Mouse (Mus musculus) G1E (cell line): Measurements from ENCODE around the gene Sfxn5.

Source experiments
- CTCF ChIP-seq: IDR thresholded peaks from 2 replicates; pipeline ENCODE4 v1.5.1; 2012; ENCODE audit warnings: low read depth, low read length, inconsistent platforms, mixed read lengths
- GATA1 ChIP-seq: IDR thresholded peaks from 2 replicates; pipeline ENCODE4 v1.6.1; 2012; ENCODE audit warnings: borderline replicate concordance, low read length, inconsistent platforms, mixed read lengths
- POLR2AphosphoS5 ChIP-seq: IDR thresholded peaks from 2 replicates; pipeline ENCODE4 v1.6.1; 2012; ENCODE audit warnings: low read depth, low read length, inconsistent platforms; ENCODE audit not compliant: insufficient replicate concordance

DNA sequence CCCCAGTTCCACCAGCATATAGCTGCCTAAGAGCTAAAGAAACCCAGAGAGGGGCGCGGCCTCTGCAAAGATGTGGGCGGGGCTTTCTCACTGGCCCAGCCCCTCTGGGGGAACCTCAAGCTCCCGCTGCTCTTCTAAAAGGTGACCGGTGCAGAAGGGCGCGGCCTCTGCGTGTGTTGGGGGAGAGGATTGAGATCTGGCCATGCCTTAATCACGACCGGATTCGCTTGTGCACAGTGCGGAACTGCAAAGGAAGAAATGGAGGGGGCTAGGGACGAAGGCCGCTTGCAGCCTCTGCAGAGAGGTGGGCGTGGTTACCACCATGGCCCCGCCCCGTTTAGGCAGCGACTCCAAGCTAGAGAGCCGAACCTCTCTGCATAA, 41.5 kb upstream of the Sfxn5 start:
- TF ChIP-seq GATA1 = no peak
- TF ChIP-seq CTCF = no peak
- no peak for TF ChIP-seq POLR2AphosphoS5
